Mouse (Mus musculus) olfactory bulb, adult 2 months (tissue): ENCODE measurements at regions not wholly inside any gene's neighbourhood (a gene's known extent, or its start where the extent isn't known, plus 50 kb on each side); places are given as distances from the start of the nearest gene placed in this dataset.
"Not testable (repeated sequence)": the region's sequence is repeated elsewhere in the genome, so short reads cannot be mapped to it uniquely, and the experiment has no call there.

Experiments
- H3K27ac ChIP-seq: fragments of 200-500 bp; 2 replicates; pipeline ENCODE4 v1.5.1; 2012; ENCODE audit warnings: low read depth, low read length; ENCODE audit not compliant: insufficient read depth
- H3K4me1 ChIP-seq: fragments of 200-500 bp; 2 replicates; pipeline ENCODE4 v1.6.1; 2012; ENCODE audit warnings: low read length; ENCODE audit not compliant: control insufficient read depth, insufficient read depth
- H3K4me3 ChIP-seq: fragments of 200-500 bp; 2 replicates; pipeline ENCODE4 v1.5.1; 2012; ENCODE audit warnings: mild to moderate bottlenecking, low read depth, low read length, moderate library complexity; ENCODE audit not compliant: insufficient read depth
- CTCF ChIP-seq: fragments of 200-500 bp; IDR thresholded peaks from 2 replicates; pipeline ENCODE4 v1.5.1; 2012; ENCODE audit warnings: low read depth, mild to moderate bottlenecking, low read length, moderate library complexity; ENCODE audit not compliant: insufficient read depth
- POLR2A ChIP-seq: fragments of 200-500 bp; IDR thresholded peaks from 2 replicates; pipeline ENCODE4 v1.6.1; 2012; ENCODE audit warnings: mild to moderate bottlenecking, low read depth, low read length, moderate library complexity; ENCODE audit not compliant: insufficient read depth
- WGBS: fragments of 180-500 bp; shearing (Covaris S2); methylation state at CpG from one replicate; pipeline ENCODE4 v1.1.7; 2018; 5-methylcytosine and 5-hydroxymethylcytosine counted together

DNA sequence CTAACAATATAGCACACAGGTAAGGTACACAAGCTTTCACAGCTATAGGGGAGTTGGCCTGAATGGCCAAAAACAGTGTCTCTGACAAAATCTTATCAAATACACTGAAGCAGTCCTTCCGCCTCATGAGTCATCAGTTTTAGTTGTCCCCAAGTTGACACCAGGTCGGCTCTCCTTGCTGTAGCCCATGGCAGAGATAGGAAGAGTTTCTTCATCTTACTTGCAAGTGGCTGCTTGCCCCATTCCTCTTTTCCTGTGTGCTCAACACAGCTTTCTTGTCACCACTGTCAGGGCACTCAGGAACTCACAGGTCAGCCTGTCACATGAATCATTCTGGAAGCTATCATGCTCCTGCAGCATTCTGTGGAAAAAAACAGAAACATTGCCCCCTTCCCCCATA, 77.1 kb downstream of the Olfr721-ps1 start:
- WGBS: 90% methylated on average over 2 of the region's 2 CpGs
- H3K4me1 ChIP-seq, H3K27ac ChIP-seq, H3K4me3 ChIP-seq: not testable (repeated sequence)

DNA sequence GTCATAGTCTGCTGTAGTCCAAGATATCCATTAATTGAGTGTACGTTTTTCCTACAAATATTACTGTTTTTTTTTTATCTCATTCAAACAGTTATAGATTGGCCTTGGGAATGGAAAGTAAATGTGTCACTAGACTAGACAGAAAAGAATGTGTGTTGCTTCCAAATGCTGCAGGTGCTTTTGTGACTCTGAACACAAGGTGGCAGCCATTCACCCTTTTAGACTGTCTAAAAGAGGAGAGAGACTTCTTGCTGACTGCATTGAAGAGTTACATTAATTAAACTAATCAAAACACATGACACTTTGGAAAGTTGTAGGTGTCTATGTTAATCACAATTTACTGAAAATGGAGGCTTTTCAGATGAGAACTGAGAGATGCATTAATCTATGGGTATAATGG, 80.7 kb downstream of the Olfr721-ps1 start:
- Histone ChIP-seq H3K4me1 (no peaks in the 10 kb centered on the region), H3K27ac (no peak overlapping the region), H3K4me3 (no peak overlapping the region)
- TF ChIP-seq CTCF (no peak), POLR2A (no peak)
- WGBS: 74% methylated on average over 1 of the region's 1 CpGs

DNA sequence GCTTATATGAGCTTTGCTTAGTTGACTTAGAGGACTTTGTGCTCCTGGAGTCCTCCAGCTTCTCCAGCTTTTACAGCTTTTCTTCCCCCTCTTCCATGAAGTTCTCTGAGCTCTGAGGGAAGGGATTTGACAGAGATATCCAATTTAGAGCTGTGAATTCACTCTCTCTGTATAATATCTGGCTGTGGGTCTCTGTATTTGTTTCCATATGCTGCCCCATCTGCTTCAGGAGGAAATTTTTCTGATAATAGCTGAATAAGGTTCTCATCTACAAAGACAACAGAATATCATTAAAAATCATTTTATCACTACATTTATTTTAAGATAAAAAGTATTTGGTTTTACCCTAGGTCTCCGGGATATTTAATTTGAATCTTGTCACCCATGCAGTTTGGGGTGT, 85.3 kb downstream of the Olfr721-ps1 start:
- WGBS: 98% methylated on average over 1 of the region's 1 CpGs
- TF ChIP-seq CTCF (no peak), POLR2A (no peak)
- no peak overlapping the region for H3K27ac ChIP-seq

DNA sequence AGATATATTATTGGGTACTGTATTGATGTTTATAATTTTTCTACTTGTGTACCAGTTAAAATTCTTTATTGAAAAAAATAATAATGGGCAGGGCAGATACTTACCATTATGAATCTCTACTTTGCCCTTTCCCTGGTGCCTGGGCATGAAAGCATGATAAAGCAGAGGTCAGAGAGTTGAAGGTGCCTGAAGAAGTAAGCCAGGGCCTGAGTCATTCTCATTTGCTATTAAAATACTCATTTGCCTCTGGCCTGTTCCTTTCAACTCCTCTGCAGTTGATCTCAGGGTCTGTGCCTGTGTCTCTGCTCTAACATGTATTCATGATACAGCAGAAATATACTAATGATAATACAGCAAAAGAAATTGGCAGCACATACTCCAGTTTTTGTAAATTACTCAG, 89.4 kb downstream of the Olfr721-ps1 start:
- Histone ChIP-seq H3K4me3 (no peak overlapping the region), H3K4me1 (no peaks in the 10 kb centered on the region), H3K27ac (no peak overlapping the region)
- TF ChIP-seq CTCF: no peak
- TF ChIP-seq POLR2A: no peak

More for the DNA sequence above, 85.3 kb downstream of the Olfr721-ps1 start:
- Histone ChIP-seq H3K4me1 (no peaks in the 10 kb centered on the region), H3K4me3 (no peak overlapping the region)

DNA sequence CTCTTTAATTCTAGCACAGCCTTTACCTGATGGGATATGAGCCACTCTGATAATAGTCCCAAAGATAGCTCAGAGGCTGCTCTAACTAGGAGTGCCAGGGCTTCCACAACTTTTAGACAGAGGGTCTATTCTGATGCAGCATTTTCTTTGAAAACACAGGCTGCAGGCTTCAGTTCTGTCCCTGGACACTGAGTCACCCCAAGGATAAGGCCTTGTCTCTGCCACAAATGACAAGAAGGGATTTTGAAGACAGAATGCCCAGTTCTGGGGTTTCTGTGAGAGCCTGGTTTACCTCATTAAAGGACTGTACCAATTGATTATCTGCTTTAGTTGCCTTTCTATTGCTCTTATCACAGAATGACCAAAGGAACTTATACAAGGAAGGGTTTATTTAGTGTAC, 90.9 kb downstream of the Olfr721-ps1 start:
- H3K4me1 ChIP-seq: no peaks in the 10 kb centered on the region
- no peak for TF ChIP-seq CTCF
- TF ChIP-seq POLR2A: no peak
- no peak overlapping the region for H3K27ac ChIP-seq
- H3K4me3 ChIP-seq: no peak overlapping the region

DNA sequence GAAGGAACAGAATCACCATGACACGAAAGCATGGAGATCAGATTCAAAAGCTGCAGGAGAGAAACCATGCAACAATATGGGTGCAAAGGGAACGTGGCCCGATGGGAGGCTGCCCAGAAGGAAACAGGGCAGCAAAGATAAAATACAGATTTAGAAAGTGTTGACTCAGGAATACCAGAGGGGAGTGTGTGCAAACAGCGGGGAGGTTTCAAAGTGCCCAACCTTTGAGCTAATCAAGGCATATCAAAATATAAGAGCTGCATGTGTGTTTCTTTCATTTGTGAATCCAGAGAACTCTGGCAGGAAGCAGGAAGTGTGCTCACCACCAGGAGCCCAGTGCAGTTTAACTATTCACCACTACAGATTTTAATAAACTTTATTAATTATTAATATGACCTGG, 110.8 kb downstream of the Olfr721-ps1 start:
- H3K4me3 ChIP-seq: no peak overlapping the region
- no peak overlapping the region for H3K27ac ChIP-seq
- no peaks in the 10 kb centered on the region for H3K4me1 ChIP-seq
- 87% methylated on average over 4 of the region's 4 CpGs for WGBS
- TF ChIP-seq CTCF (no peak), POLR2A (no peak)

DNA sequence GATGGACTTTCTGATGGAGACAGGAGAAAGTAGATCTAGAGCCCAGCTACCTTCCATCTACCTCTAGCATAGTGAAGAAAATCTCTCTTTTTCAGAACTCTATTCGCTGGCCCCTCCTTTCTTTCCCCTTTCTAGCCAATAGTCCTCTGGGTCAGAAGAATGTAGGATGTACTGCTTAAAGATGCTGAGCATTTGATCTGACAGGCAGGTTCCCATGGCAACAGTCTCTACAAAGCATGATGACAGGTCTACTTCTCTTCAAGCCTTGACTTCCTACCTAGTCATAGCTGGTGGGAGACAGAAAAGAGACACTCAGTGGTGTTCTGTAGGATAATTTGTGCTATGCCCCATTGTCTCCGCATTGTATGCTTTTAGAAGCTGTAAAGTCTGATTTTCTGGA, 112.0 kb downstream of the Olfr721-ps1 start:
- Histone ChIP-seq H3K27ac (no peak overlapping the region), H3K4me3 (no peak overlapping the region), H3K4me1 (no peaks in the 10 kb centered on the region)
- TF ChIP-seq CTCF: no peak
- no peak for TF ChIP-seq POLR2A
- WGBS: 90% methylated on average over 2 of the region's 2 CpGs

DNA sequence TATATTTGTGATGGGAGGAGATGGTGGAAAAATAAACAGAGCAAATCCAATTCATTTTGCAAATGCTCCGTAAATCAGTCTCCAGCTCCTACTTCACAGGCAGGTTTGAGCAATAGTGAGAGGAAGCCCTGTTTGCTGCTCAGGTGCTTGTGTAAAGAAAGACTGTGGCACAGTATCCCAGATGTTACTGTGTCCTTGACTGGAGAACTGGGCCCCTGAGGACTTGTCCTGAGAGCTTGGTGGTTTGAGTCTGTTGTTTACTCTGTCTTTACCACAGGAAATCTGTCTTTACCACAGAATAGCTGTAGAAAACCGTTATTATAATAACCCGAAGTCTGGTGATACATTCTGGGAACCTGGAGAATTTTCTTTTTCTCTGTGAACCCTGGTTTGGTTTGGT, 112.4 kb downstream of the Olfr721-ps1 start:
- Histone ChIP-seq H3K27ac (no peak overlapping the region), H3K4me1 (no peaks in the 10 kb centered on the region), H3K4me3 (no peak overlapping the region)
- no peak for TF ChIP-seq CTCF
- WGBS: 77% methylated on average over 3 of the region's 3 CpGs

DNA sequence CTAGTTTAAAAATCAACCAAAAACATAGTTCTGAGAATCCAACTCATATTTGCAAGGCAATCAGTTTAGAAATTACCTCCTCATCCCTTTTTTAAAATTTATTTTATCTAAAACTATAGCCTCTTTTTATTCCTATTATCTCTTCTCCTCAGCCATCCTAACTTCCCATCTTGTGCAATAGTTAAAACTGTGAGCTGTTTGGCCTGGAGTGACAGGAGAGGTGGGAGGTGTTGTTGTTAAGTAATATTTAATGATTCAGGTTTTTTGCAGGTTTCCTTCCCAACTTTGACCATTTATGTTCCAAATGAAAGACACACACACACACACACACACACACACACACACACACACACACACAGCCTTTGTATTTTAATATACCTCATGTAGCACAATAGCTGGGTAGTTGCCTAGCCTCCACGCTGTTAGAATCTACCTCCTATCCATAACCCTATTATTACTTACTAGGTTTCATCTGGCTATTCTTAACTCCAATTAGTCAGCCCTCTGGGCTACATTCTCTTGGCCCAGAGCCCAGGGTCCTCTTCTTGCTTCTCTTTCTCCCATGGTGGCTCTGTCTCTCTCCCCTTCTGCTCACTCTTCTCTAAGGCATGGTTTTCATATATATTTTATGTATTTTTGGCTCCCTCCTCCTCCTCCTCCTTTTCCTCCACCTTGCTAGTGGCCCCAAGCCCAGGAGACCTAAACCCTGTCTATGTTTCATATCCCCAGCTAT, 113.5 kb downstream of the Olfr721-ps1 start:
- Histone ChIP-seq H3K27ac (no peak overlapping the region), H3K4me3 (no peak overlapping the region), H3K4me1 (no peaks in the 10 kb centered on the region)
- WGBS: 38% methylated on average over 1 of the region's 1 CpGs
- TF ChIP-seq CTCF (no peak), POLR2A (no peak)

DNA sequence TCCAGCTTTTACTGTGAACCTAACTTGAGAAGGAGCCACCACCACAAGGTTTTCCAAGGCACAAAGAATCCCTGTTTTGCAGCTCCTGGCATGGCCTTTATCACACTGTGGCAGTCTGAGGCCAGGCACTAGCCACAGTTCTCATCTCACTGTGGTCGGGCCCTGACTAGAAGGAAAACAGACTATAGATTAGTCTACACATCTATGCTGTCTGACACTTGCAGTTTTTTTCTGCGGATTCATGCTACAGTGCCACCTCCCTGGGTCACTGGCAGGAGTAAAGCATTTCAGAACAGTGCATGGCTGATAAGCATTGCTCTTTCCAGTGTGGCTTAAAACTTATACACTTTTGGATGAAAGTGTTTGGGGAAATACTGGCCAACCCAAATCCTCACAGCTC, 114.3 kb downstream of the Olfr721-ps1 start:
- H3K27ac ChIP-seq: no peak overlapping the region
- 67% methylated on average over 2 of the region's 2 CpGs for WGBS
- TF ChIP-seq CTCF: no peak
- TF ChIP-seq POLR2A: no peak

More for the DNA sequence above, 114.3 kb downstream of the Olfr721-ps1 start:
- Histone ChIP-seq H3K4me1 (no peaks in the 10 kb centered on the region), H3K4me3 (no peak overlapping the region)
